Mouse (Mus musculus): ENCODE data around the gene Wwox.

- TF ChIP-seq CTCF (IDR thresholded peaks at IDR 0.05; ENCODE audit: low read depth) (no peak), EP300 (IDR thresholded peaks at IDR 0.05; ENCODE audit: low read depth) (no peak)
Measured at GRCm38 (mm10) chr8:114853765-114854164, 414.3 kb downstream of the Wwox start.

All from liver, embryonic 14.5 days (tissue).